Mouse (Mus musculus): ENCODE measurements around the gene Pou5f1.
A peak's percentile ranks its signal among the peaks of the same experiment; 100 is the strongest.
"Not testable (repeated sequence)": the region's sequence is repeated elsewhere in the genome, so short reads cannot be mapped to it uniquely, and the experiment has no call there.

Gene Pou5f1

GRCm38 (mm10) chr17:35505776-35506175, at the start of gene Pou5f1:
Gene Pou5f1 (plus strand): TSS chr17:35506018.
- DNase-seq (ENCODE audit: low spot score in 2 of 2) = no peak

GRCm38 (mm10) chr17:35458247-35458646, 47.6 kb upstream of the Pou5f1 start:
- not testable (repeated sequence) for DNase-seq (ENCODE audit: low spot score in 2 of 2)

- DNase-seq (ENCODE audit: low spot score in 2 of 2) = not testable (repeated sequence)
Measured at GRCm38 (mm10) chr17:35460513-35461341, 45.1 kb upstream of the Pou5f1 start.

- peak in 1 of 2 experiments; percentile 20 for DNase-seq (ENCODE audit: low spot score in 2 of 2)
Measured at GRCm38 (mm10) chr17:35465651-35466050, 40.2 kb upstream of the Pou5f1 start.

GRCm38 (mm10) chr17:35468936-35469335, 36.9 kb upstream of the Pou5f1 start:
- not testable (repeated sequence) for DNase-seq (ENCODE audit: low spot score in 2 of 2)

GRCm38 (mm10) chr17:35469842-35470751, 35.7 kb upstream of the Pou5f1 start, which contains the start of gene H2-Q10:
Gene H2-Q10 (plus strand): TSS chr17:35470089.
- DNase-seq (ENCODE audit: low spot score in 2 of 2) = no peak

- peak; percentile 39 to 71 for DNase-seq (ENCODE audit: low spot score in 2 of 2)
Measured at GRCm38 (mm10) chr17:35484066-35484465, 21.8 kb upstream of the Pou5f1 start.

- DNase-seq (ENCODE audit: low spot score in 2 of 2) = no peak
Measured at GRCm38 (mm10) chr17:35485702-35486101, 20.1 kb upstream of the Pou5f1 start.

GRCm38 (mm10) chr17:35486726-35487125, 19.1 kb upstream of the Pou5f1 start:
- no peak for DNase-seq (ENCODE audit: low spot score in 2 of 2)

GRCm38 (mm10) chr17:35488041-35488440, 17.8 kb upstream of the Pou5f1 start:
- DNase-seq (ENCODE audit: low spot score in 2 of 2) = no peak

- DNase-seq (ENCODE audit: low spot score in 2 of 2) = no peak
Measured at GRCm38 (mm10) chr17:35490320-35490719, 15.5 kb upstream of the Pou5f1 start.

GRCm38 (mm10) chr17:35497124-35497523, 8.7 kb upstream of the Pou5f1 start:
- no peak for DNase-seq (ENCODE audit: low spot score in 2 of 2)

GRCm38 (mm10) chr17:35502226-35502625, 3.6 kb upstream of the Pou5f1 start:
- DNase-seq (ENCODE audit: low spot score in 2 of 2) = no peak

GRCm38 (mm10) chr17:35502762-35503161, 3.1 kb upstream of the Pou5f1 start:
- no peak for DNase-seq (ENCODE audit: low spot score in 2 of 2)

- no peak for DNase-seq (ENCODE audit: low spot score in 2 of 2)
Measured at GRCm38 (mm10) chr17:35503849-35504248, 2.0 kb upstream of the Pou5f1 start.

- no peak for DNase-seq (ENCODE audit: low spot score in 2 of 2)
Measured at GRCm38 (mm10) chr17:35504628-35505481, 963 bp upstream of the Pou5f1 start.

GRCm38 (mm10) chr17:35506881-35507280, 1.1 kb downstream of the Pou5f1 start:
- no peak for DNase-seq (ENCODE audit: low spot score in 2 of 2)

- no peak for DNase-seq (ENCODE audit: low spot score in 2 of 2)
Measured at GRCm38 (mm10) chr17:35507556-35508260, 1.9 kb downstream of the Pou5f1 start.

GRCm38 (mm10) chr17:35508279-35508678, 2.5 kb downstream of the Pou5f1 start:
- not testable (repeated sequence) for DNase-seq (ENCODE audit: low spot score in 2 of 2)

- DNase-seq (ENCODE audit: low spot score in 2 of 2) = no peak
Measured at GRCm38 (mm10) chr17:35509284-35509683, 3.5 kb downstream of the Pou5f1 start.
